In the genomic region with DNA sequence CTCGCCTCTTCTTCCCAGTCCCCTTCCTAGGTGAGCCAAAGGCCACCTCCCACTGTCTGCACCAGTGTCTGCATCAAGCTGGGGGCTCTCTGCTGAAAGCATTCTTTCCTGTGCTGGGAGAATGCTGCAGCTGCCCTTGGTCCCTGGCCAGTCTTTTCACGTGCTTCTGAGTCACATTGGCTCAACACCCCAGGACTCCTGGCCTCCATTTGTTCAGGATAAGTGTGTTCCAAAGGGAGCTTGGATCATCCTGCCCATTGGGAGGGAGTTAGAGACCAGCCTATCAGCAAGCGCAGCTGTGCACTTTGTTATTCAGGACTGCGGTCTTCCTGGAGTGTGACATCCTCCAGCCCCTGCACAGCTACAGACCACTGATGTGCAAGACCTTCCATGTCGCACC, we compare ENCODE assay signal across 7 mouse cellular contexts. TPM values are rescaled to one million over a fixed set of nuclear protein-coding genes. Genes with fewer than 3 reads are reported as not detected.
DNase-seq lines count a peak whose midpoint lies in the region; ATAC-seq lines count a peak whose summit lies in the region.

No protein-coding gene starts in this region.

- ATAC-seq in midbrain, embryonic 13.5 days, result peak; percentile 20; the same call in 1 of the 2 replicates
- ATAC-seq in lung, embryonic 15.5 days (ENCODE audit: borderline replicate concordance, extremely low read depth, low FRiP score, low TSS enrichment), result peak; percentile 70

- H3K4me1 ChIP-seq in midbrain, embryonic 13.5 days (replicated peaks), result no peaks in the 10 kb centered on the region
- H3K4me1 ChIP-seq in midbrain, embryonic 10.5 days, result peaks cover 4% of the 10 kb centered on the region
- 0 out of 2 replicates have a peak, but pooled peaks cover under 1% of the 10 kb centered on the region for H3K4me1 ChIP-seq in lung, embryonic 15.5 days

- no peak overlapping the region for H3K4me3 ChIP-seq in midbrain, embryonic 13.5 days (replicated peaks)
- no peak overlapping the region for H3K4me3 ChIP-seq in midbrain, embryonic 10.5 days
- no peak overlapping the region for H3K4me3 ChIP-seq in lung, embryonic 15.5 days

- no peak overlapping the region for H3K4me2 ChIP-seq in midbrain, embryonic 13.5 days (replicated peaks)
- no peak overlapping the region for H3K4me2 ChIP-seq in lung, embryonic 15.5 days

- H3K9ac ChIP-seq in midbrain, embryonic 13.5 days (replicated peaks), result no peak overlapping the region
- no peak overlapping the region for H3K9ac ChIP-seq in lung, embryonic 15.5 days

- no peaks in the 10 kb centered on the region for H3K27me3 ChIP-seq in midbrain, embryonic 13.5 days
- H3K27me3 ChIP-seq in midbrain, embryonic 10.5 days (ENCODE audit: low read depth, poor library complexity, severe bottlenecking), result no peaks in the 10 kb centered on the region
- peaks cover 7% of the 10 kb centered on the region; the same call in 1 of the 2 replicates for H3K27me3 ChIP-seq in lung, embryonic 15.5 days

- no peaks in the 10 kb centered on the region for H3K9me3 ChIP-seq in midbrain, embryonic 13.5 days
- no peaks in the 10 kb centered on the region for H3K9me3 ChIP-seq in midbrain, embryonic 10.5 days (replicated peaks)
- no peaks in the 10 kb centered on the region for H3K9me3 ChIP-seq in lung, embryonic 15.5 days

- 32% methylated on average over 5 of the region's 5 CpGs for WGBS in midbrain, embryonic 13.5 days
- 41% methylated on average over 5 of the region's 5 CpGs for WGBS in midbrain, embryonic 10.5 days
- 47% methylated on average over 5 of the region's 5 CpGs for WGBS in lung, embryonic 15.5 days

- H3K27ac ChIP-seq in midbrain, embryonic 13.5 days, result no peak overlapping the region
- H3K27ac ChIP-seq in midbrain, embryonic 10.5 days (replicated peaks), result no peak overlapping the region
- no peak overlapping the region for H3K27ac ChIP-seq in lung, embryonic 15.5 days

- no peak for DNase-seq in midbrain, embryonic 10.5 days (ENCODE audit: low spot score)
- peak; percentile 82 for DNase-seq in brain, adult 2 months (ENCODE audit: low read depth, low spot score)
- peak; percentile 83 for DNase-seq in gastrocnemius, postnatal 25 days
- no peak for DNase-seq in thymus, postnatal 0 days (ENCODE audit: low spot score)
- no peak for DNase-seq in liver

- H3K36me3 ChIP-seq in midbrain, embryonic 13.5 days, result no peaks in the 10 kb centered on the region
- H3K36me3 ChIP-seq in midbrain, embryonic 10.5 days, result no peaks in the 10 kb centered on the region
- H3K36me3 ChIP-seq in lung, embryonic 15.5 days, result no peaks in the 10 kb centered on the region

RNA-seq across cellular contexts. Expression of gene Thbs2, which starts 21.6 kb away (rescaled TPM):
- 1.1 and 1.2 TPM in 2 replicates for polyA plus RNA-seq in midbrain, embryonic 13.5 days (2015; fragmentation: Nextera tagmentation; extraction: Ambion mirVana)
- 2.0 and 6.4 TPM in 2 replicates for polyA plus RNA-seq in midbrain, embryonic 10.5 days (2016; fragmentation: Nextera tagmentation; extraction: Ambion mirVana)
- total RNA-seq in gastrocnemius, postnatal 25 days (2021), result 10 to 100 TPM; 10.5 to 12.9 TPM
- 26.3 and 27.3 TPM in 2 replicates for polyA plus RNA-seq in lung, embryonic 15.5 days (2015; fragmentation: Nextera tagmentation; extraction: Ambion mirVana)
- 7.3 and 8.6 TPM in 2 replicates for polyA plus RNA-seq in thymus, postnatal 0 days (2015; fragmentation: Nextera tagmentation; extraction: Ambion mirVana)

Comparison
In these comparisons a context has a peak if more than half of its experiments do, and no peak if none do; other contexts are left out.
1. DNase-seq: peak in brain, adult 2 months (single experiment) and gastrocnemius, postnatal 25 days (single experiment); none in midbrain, embryonic 10.5 days (single experiment), thymus, postnatal 0 days (single experiment) and liver (single experiment).